Mouse (Mus musculus) thymus, adult 2 months (tissue): Measurements from ENCODE around the gene Lrrtm3. TPM values are rescaled to one million over a fixed set of nuclear protein-coding genes. Genes with fewer than 3 reads are reported as not detected.

ENCODE experiments used
- DNase-seq: peaks from one replicate; pipeline ENCODE4 v3.0.0; 2021
- H3K27ac ChIP-seq: fragments of 200-500 bp; 2 replicates; pipeline ENCODE4 v1.5.1; 2012; ENCODE audit warnings: low read length, control low read depth; ENCODE audit not compliant: control insufficient read depth, insufficient read depth
- H3K27me3 ChIP-seq: fragments of 200-500 bp; 2 replicates; pipeline ENCODE4 v1.6.1; 2012; ENCODE audit warnings: mild to moderate bottlenecking, low read length, moderate library complexity, mixed read lengths; ENCODE audit not compliant: control insufficient read depth, insufficient read depth
- H3K36me3 ChIP-seq: fragments of 200-500 bp; 2 replicates; pipeline ENCODE4 v1.6.1; 2012; ENCODE audit warnings: mild to moderate bottlenecking, low read length, moderate library complexity; ENCODE audit not compliant: control insufficient read depth, insufficient read depth
- H3K4me1 ChIP-seq: fragments of 200-500 bp; replicated peaks from 2 replicates; pipeline ENCODE4 v1.6.1; 2012; ENCODE audit warnings: low read length; ENCODE audit not compliant: control insufficient read depth, insufficient read depth
- H3K4me3 ChIP-seq: fragments of 200-500 bp; 2 replicates; pipeline ENCODE4 v1.5.1; 2012; ENCODE audit warnings: mild to moderate bottlenecking, low read length, control low read depth, moderate library complexity; ENCODE audit not compliant: control insufficient read depth, insufficient read depth
- CTCF ChIP-seq: fragments of 200-500 bp; IDR thresholded peaks from 2 replicates; pipeline ENCODE4 v1.5.1; 2012; ENCODE audit warnings: mild to moderate bottlenecking, control low read depth, low read length, moderate library complexity, borderline replicate concordance; ENCODE audit not compliant: control insufficient read depth, poor library complexity, insufficient read depth; ENCODE audit errors: extremely low read depth
- POLR2A ChIP-seq: fragments of 200-500 bp; IDR thresholded peaks from 2 replicates; pipeline ENCODE4 v1.6.1; 2012; ENCODE audit warnings: mild to moderate bottlenecking, low read length, control low read depth, moderate library complexity; ENCODE audit not compliant: control insufficient read depth, poor library complexity, insufficient read depth; ENCODE audit errors: extremely low read depth
- WGBS: fragments of 180-500 bp; shearing (Covaris S2); methylation state at CpG from one replicate; pipeline ENCODE4 v1.1.7; 2018; 5-methylcytosine and 5-hydroxymethylcytosine counted together
- polyA plus RNA-seq: library from polyadenylated mRNA; depleted of rRNA; stranded (reverse); fragments of >200 nt; gene quantifications from 2 replicates; pipeline ENCODE4 v1.2.3, GENCODE M21; 2012

The Lrrtm3 gene
- polyA plus RNA-seq, 1 experiment = not detected

DNA sequence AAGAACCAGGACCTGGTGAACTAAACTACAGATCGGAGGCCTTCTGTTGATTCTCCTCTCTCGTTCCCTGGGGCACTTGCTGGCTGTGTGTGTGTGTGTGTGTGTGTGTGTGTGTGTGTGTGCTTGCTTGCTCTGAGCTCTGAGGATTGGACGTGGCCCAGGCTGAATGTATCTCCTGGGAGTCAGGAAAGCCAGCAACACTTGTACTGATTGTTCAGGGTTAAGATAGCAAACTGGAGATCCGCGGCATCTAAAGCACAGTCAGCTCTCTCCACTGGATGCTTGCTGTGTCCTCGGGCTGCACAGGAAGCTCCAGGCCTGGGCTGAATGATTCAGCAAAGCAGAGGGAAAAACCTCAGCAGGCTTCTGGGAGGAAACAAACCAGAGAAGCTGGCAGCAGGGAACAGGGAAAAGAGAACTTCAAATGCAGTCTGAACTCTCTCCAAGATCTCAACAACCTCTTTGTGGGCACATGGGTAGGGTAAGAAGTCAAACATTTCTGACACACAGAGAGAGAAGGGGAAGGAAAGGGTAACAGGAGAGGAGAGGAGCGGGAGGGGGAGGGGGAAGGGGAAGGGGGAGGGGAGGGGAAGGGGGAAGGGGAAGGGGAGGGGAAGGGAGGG is 135.7 kb downstream of the Lrrtm3 start:
- Histone ChIP-seq H3K36me3 (no peaks in the 10 kb centered on the region), H3K4me1 (no peaks in the 10 kb centered on the region), H3K27ac (no peak overlapping the region), H3K4me3 (no peak overlapping the region), H3K27me3 (no peaks in the 10 kb centered on the region)
- no peak for DNase-seq
- TF ChIP-seq CTCF = no peak
- TF ChIP-seq POLR2A = no peak
- WGBS = 38% methylated on average over 6 of the region's 7 CpGs

DNA sequence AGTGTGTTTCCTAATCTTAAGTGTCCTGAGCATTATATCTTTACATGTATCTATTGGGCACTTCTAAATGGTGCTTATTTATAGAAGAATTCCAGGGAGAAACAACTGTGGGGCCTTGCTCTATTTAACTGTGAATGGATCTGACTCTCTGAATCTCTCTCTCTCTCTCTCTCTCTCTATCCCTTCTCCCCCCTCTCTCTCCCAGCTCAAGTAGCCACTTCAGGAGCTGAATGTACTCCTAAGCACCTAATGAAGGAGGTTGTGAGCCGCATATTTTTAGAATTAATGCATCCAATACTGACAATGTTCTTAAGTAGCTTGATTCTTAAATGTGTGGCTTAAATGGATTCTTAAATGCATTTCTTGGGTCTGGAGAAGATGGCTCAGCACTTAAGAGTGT is 138.6 kb downstream of the Lrrtm3 start:
- Histone ChIP-seq H3K36me3 (no peaks in the 10 kb centered on the region), H3K4me3 (no peak overlapping the region), H3K4me1 (no peaks in the 10 kb centered on the region), H3K27me3 (no peaks in the 10 kb centered on the region), H3K27ac (no peak overlapping the region)
- TF ChIP-seq CTCF (no peak), POLR2A (no peak)
- DNase-seq = no peak
- 95% methylated on average over 1 of the region's 1 CpGs for WGBS

- H3K4me3 ChIP-seq = no peak overlapping the region
- TF ChIP-seq CTCF = no peak
- no peak for TF ChIP-seq POLR2A
- H3K4me1 ChIP-seq = no peaks in the 10 kb centered on the region
- DNase-seq = no peak
- H3K36me3 ChIP-seq = no peaks in the 10 kb centered on the region
- no peaks in the 10 kb centered on the region for H3K27me3 ChIP-seq
- 58% methylated on average over 8 of the region's 8 CpGs for WGBS
- H3K27ac ChIP-seq = no peak overlapping the region
Measured at GRCm38 (mm10) chr10:63950867-63951266, 139.2 kb downstream of the Lrrtm3 start.

DNA sequence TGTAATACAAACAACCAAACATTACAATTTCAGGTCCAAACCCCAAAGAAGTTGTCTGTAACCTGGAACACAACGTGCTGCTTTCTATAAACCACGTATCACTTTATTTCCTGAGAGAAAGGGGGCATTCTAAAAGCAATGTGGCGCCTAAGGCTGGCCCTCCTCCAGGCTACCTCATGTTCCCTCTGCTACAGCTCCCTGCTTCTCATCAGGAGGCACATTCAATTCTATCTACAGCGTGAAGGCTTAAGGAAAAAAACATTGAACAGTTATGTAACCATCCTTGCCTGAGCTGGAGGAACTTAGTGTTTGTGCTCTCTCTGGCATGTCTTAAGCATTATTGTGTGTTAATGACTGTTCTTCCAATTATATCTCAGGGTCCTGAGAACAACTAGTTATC is 142.8 kb downstream of the Lrrtm3 start:
- H3K36me3 ChIP-seq = no peaks in the 10 kb centered on the region
- H3K27me3 ChIP-seq = no peaks in the 10 kb centered on the region
- no peaks in the 10 kb centered on the region for H3K4me1 ChIP-seq
- no peak overlapping the region for H3K27ac ChIP-seq
- no peak overlapping the region for H3K4me3 ChIP-seq
- TF ChIP-seq POLR2A (no peak), CTCF (no peak)
- no peak for DNase-seq
- 86% methylated on average over 4 of the region's 4 CpGs for WGBS

DNA sequence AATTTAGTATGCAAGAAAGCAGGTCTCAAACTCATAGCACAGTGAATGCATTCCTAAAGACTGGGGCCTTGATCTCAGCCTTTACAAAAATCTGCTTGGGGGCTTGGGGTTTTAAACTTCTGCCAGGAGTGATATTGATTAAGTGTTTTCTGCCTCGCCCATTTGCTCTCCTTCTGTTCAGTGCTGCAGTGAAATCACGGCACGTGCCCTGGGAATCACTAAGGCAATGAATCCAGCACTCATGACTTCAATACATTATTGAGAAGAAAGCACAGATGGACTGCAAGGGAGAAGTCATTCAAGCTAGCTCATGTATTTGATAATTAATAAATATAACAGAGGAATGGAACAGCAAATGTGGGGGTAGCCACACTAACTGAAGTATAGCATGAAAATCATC is 144.5 kb downstream of the Lrrtm3 start:
- DNase-seq = no peak
- Histone ChIP-seq H3K27ac (no peak overlapping the region), H3K36me3 (no peaks in the 10 kb centered on the region), H3K27me3 (no peaks in the 10 kb centered on the region), H3K4me1 (no peaks in the 10 kb centered on the region), H3K4me3 (no peak overlapping the region)
- 86% methylated on average over 3 of the region's 3 CpGs for WGBS
- TF ChIP-seq CTCF (no peak), POLR2A (no peak)

- Histone ChIP-seq H3K36me3 (no peaks in the 10 kb centered on the region), H3K27ac (no peak overlapping the region)
- WGBS = 89% methylated on average over 5 of the region's 5 CpGs
Measured at GRCm38 (mm10) chr10:63933946-63934345, 156.1 kb downstream of the Lrrtm3 start.

DNA sequence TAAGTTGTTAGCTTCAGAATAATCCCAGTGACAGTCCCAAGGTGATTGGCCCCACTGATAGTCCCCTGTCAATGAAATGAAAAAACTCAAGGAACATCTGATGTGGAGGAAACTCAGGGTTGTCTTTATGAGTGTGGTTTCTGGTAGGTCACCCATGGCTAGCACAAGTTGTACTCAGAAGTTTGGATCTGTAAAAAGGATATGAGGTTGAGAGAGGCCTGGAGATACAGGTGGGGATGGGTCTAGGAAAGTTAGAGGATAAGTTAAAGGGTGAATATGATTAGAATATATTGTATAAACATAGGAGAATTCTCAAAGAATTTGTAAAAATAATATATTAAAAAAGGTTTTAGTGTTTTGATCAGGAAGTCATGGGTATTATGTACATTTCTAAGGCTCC is 162.7 kb downstream of the Lrrtm3 start, which contains the start of gene Gm10118:
Gm10118 (minus strand) TSS at position 101 of the 400 bp plus-strand sequence.
- H3K4me3 ChIP-seq = no peak within 1 kb of the TSS
- no peak within 1 kb of the TSS for H3K27ac ChIP-seq
- no peaks in the 10 kb centered on the region; the same call in 1 of the 2 replicates for H3K27me3 ChIP-seq
- H3K4me1 ChIP-seq = no peaks in the 10 kb centered on the region
- H3K36me3 ChIP-seq = no peaks in the 10 kb centered on the region
- no peak for DNase-seq
- TF ChIP-seq POLR2A (no peak), CTCF (no peak)

More at GRCm38 (mm10) chr10:63933946-63934345, 156.1 kb downstream of the Lrrtm3 start:
- no peak overlapping the region for H3K4me3 ChIP-seq
- DNase-seq = no peak
- H3K4me1 ChIP-seq = no peaks in the 10 kb centered on the region
- no peaks in the 10 kb centered on the region for H3K27me3 ChIP-seq
- no peak for TF ChIP-seq POLR2A
- TF ChIP-seq CTCF = no peak
